Mouse (Mus musculus): ENCODE data around the gene 3830403N18Rik. TPM values are rescaled to one million over a fixed set of nuclear protein-coding genes. Genes with fewer than 3 reads are reported as not detected.

Gene 3830403N18Rik
- not detected for polyA plus RNA-seq (2014; fragmentation: Illumina TruSeq; extraction: RNeasy Lipid Tissue Mini Kit (QIAGEN cat#74804); ENCODE audit: low read depth, low replicate concordance)

DNA sequence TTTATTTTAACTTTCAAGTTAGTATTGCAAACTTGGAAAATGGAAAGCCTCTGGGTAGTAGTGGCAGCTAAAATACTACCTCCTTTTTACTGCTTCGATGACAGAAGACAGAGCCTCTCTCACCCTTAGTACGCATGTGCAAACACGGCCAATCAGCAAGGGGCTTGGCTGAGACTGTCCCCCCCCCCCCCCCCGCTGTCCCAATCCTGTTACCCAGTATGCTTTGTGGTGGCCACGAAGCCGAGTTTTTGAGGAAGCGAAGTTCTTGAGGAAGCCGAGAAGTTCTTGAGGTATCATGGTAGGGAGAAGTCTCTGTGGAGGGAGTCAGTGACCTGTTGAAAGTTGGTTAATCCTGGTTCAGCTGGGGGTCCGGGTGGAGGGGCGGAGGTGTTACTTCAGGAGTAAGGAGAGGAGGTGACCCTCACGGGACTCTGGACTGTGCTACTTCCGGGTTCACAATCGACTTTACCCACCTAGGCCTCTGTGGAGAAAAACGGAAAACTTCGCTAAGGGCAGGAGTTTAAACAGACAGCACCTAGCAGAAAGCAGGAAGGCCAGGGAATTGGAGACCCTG is at the start of gene 3830403N18Rik:
3830403N18Rik (plus strand) TSS at position 237 of the 574 bp plus-strand sequence.

Other genes starting within 250 kb of the 3830403N18Rik start
- gene Gm773, start 76.3 kb downstream of the 3830403N18Rik start, polyA plus RNA-seq (2014; fragmentation: Illumina TruSeq; extraction: RNeasy Lipid Tissue Mini Kit (QIAGEN cat#74804); ENCODE audit: low read depth, low replicate concordance): 3.2 TPM
- gene Zfp449, start 209.8 kb downstream of the 3830403N18Rik start, polyA plus RNA-seq (2014; fragmentation: Illumina TruSeq; extraction: RNeasy Lipid Tissue Mini Kit (QIAGEN cat#74804); ENCODE audit: low read depth, low replicate concordance): 9.9 TPM
- gene Smim10l2a, start 238.0 kb downstream of the 3830403N18Rik start, polyA plus RNA-seq (2014; fragmentation: Illumina TruSeq; extraction: RNeasy Lipid Tissue Mini Kit (QIAGEN cat#74804); ENCODE audit: low read depth, low replicate concordance): 0.36 TPM